Mouse (Mus musculus): ENCODE results near the gene Pskh1. TPM values are rescaled to one million over a fixed set of nuclear protein-coding genes. Genes with fewer than 3 reads are reported as not detected.

Pskh1 gene
- total and polyA plus RNA-seq, 3 experiments = 12.9 to 26.2 TPM; not detected in 1

DNA sequence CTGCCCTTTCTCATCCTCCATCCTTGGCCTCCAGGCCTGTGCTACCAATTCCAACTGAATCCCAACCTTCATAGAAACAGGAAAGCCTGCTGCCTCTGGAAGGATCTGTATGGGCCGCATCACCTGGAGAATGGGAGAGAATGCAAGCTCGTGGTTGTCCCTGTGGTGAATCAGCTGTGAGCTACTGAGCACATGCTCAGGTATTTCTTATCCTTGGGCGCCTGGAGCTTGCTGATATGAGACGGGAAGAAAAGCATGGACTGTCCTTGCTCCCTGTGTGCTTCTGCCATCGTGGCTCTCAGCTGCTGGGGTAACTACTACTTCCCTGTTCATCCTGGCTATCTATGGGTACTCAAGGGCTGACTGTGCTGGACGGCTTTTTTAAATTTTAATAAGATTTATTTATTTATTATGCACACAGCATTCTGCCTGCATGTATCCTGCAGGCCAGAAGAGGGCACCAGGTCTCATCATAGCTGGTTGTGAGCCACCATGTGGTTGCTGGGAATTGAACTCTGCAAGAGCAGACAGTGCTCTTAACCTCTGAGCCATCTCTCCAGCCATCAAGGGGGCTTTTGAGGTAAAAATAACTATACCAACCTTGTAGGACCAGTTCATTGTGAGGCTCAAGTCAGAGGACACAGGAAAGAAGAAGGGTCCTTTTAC lies 33.7 kb upstream of the Pskh1 start:
- peaks cover 11 to 20% of the 10 kb centered on the region in 2 experiments for H3K36me3 ChIP-seq (ENCODE audit: control insufficient read depth in 1 of 2, insufficient read depth in 2 of 2, low read length in 2 of 2)
- TF ChIP-seq POLR2AphosphoS5 (IDR thresholded peaks at IDR 0.05; ENCODE audit: borderline replicate concordance, low read depth, low read length) = no peak
- TF ChIP-seq MYC (IDR thresholded peaks at IDR 0.05; ENCODE audit: low read depth, low read length) = peak; percentile 49; the same call in 1 of the 2 replicates
- no peak for TF ChIP-seq JUND (IDR thresholded peaks at IDR 0.05; ENCODE audit: low read depth, low read length)
- no peak for TF ChIP-seq MEF2A (IDR thresholded peaks at IDR 0.05; ENCODE audit: extremely low read depth, insufficient replicate concordance, low read depth, low read length, poor library complexity, severe bottlenecking)
- peak; percentile 29 to 68 (median 51); a peak in 5 of 6 replicates for TF ChIP-seq CTCF (IDR thresholded peaks at IDR 0.05 in 2 of 3, conservative IDR thresholded peaks at IDR 0.05 in 1 of 3; ENCODE audit: control insufficient read depth in 1 of 3, insufficient read depth in 1 of 3, low read depth in 2 of 3, low read length in 3 of 3, poor library complexity in 1 of 3, severe bottlenecking in 1 of 3)
- no peak for TF ChIP-seq NRF1 (IDR thresholded peaks at IDR 0.05; ENCODE audit: insufficient read depth, low read depth, low read length, poor library complexity, severe bottlenecking)
- no peak for TF ChIP-seq CHD1 (IDR thresholded peaks at IDR 0.05; ENCODE audit: low read depth, low read length)
- TF ChIP-seq HCFC1 (IDR thresholded peaks at IDR 0.05; ENCODE audit: low read depth, low read length) = no peak
- 0 out of 4 replicates have a peak, but pooled peaks of 1 of the 2 experiments have one; percentile 8 for TF ChIP-seq EP300 (IDR thresholded peaks at IDR 0.05; ENCODE audit: low read depth in 1 of 2, low read length in 2 of 2)
- no peak for TF ChIP-seq MAZ (IDR thresholded peaks at IDR 0.05; ENCODE audit: low read depth, low read length)
- peak; percentile 47 for TF ChIP-seq TAL1 (IDR thresholded peaks at IDR 0.05; ENCODE audit: low read length)
- TF ChIP-seq CHD2 (IDR thresholded peaks at IDR 0.05; ENCODE audit: low read length) = no peak
- no peak for TF ChIP-seq MAFK (IDR thresholded peaks at IDR 0.05; ENCODE audit: borderline replicate concordance, low read depth, low read length)
- TF ChIP-seq ZKSCAN1 (IDR thresholded peaks at IDR 0.05; ENCODE audit: low read depth, low read length) = no peak
- peak; percentile 47 for TF ChIP-seq SMC3 (IDR thresholded peaks at IDR 0.05; ENCODE audit: low read depth, low read length)
- 0 out of 2 replicates have a peak, but pooled peaks have one; percentile 14 for TF ChIP-seq TCF12 (IDR thresholded peaks at IDR 0.05; ENCODE audit: low read depth, low read length)
- peak; percentile 66; the same call in 1 of the 2 replicates for TF ChIP-seq MXI1 (IDR thresholded peaks at IDR 0.05; ENCODE audit: low read depth, low read length)
- TF ChIP-seq USF1 (IDR thresholded peaks at IDR 0.05; ENCODE audit: low read depth, low read length) = no peak
- TF ChIP-seq POLR2AphosphoS2 (IDR thresholded peaks at IDR 0.05; ENCODE audit: low read length) = no peak
- TF ChIP-seq GATA1 (IDR thresholded peaks at IDR 0.05; ENCODE audit: low read depth, low read length) = 0 out of 2 replicates have a peak, but pooled peaks have one; percentile 12
- TF ChIP-seq UBTF (IDR thresholded peaks at IDR 0.05; ENCODE audit: borderline replicate concordance, insufficient read depth, low read depth, low read length) = no peak
- no peak for TF ChIP-seq RAD21 (IDR thresholded peaks at IDR 0.05; ENCODE audit: low read depth, low read length)
- TF ChIP-seq ZMIZ1 (IDR thresholded peaks at IDR 0.05; ENCODE audit: low read depth, low read length) = no peak
- TF ChIP-seq USF2 (IDR thresholded peaks at IDR 0.05; ENCODE audit: borderline replicate concordance in 1 of 2, insufficient read depth in 1 of 2, low read depth in 1 of 2, low read length in 2 of 2) = no peak
- TF ChIP-seq NELFE (IDR thresholded peaks at IDR 0.05; ENCODE audit: low read depth, low read length) = no peak
- TF ChIP-seq RCOR1 (IDR thresholded peaks at IDR 0.05; ENCODE audit: low read depth, low read length) = no peak
- TF ChIP-seq BHLHE40 (IDR thresholded peaks at IDR 0.05; ENCODE audit: borderline replicate concordance, low read depth, low read length) = no peak
- no peak for TF ChIP-seq SIN3A (IDR thresholded peaks at IDR 0.05; ENCODE audit: low read length)
- no peak for TF ChIP-seq MYB (IDR thresholded peaks at IDR 0.05; ENCODE audit: low read depth, low read length)
- TF ChIP-seq TBP (IDR thresholded peaks at IDR 0.05; ENCODE audit: low read depth, low read length) = no peak
- no peak for TF ChIP-seq E2F4 (IDR thresholded peaks at IDR 0.05; ENCODE audit: borderline replicate concordance, low read depth, low read length)
- 0 out of 2 replicates have a peak, but pooled peaks have one; percentile 5 for TF ChIP-seq ZC3H11A (IDR thresholded peaks at IDR 0.05; ENCODE audit: low read depth, low read length)
- no peak for TF ChIP-seq ZNF384 (IDR thresholded peaks at IDR 0.05; ENCODE audit: low read depth, low read length)
- TF ChIP-seq GABPA (IDR thresholded peaks at IDR 0.05; ENCODE audit: low read depth, low read length) = no peak
- TF ChIP-seq MAX (IDR thresholded peaks at IDR 0.05; ENCODE audit: low read length) = peak; percentile 47; the same call in 1 of the 2 replicates
- peak; percentile 68; the same call in 1 of the 2 replicates for TF ChIP-seq ETS1 (IDR thresholded peaks at IDR 0.05; ENCODE audit: low read depth, low read length)
- no peaks in the 10 kb centered on the region for H3K27me3 ChIP-seq (ENCODE audit: control insufficient read depth in 1 of 2, insufficient read depth in 2 of 2, low read length in 2 of 2)
- peaks cover 2 to 11% of the 10 kb centered on the region in 2 experiments; a peak in 1 of 4 replicates for H3K4me1 ChIP-seq (ENCODE audit: control insufficient read depth in 1 of 2, insufficient read depth in 2 of 2, low read length in 2 of 2)
- H3K27ac ChIP-seq (ENCODE audit: control insufficient read depth, low read depth, low read length) = no peak overlapping the region
- peaks cover 61% of the 10 kb centered on the region for H3K79me2 ChIP-seq (ENCODE audit: control insufficient read depth, insufficient read depth, low read length, poor library complexity)
- DNase-seq (ENCODE audit: low read depth, low spot score) = peak; percentile 63
- no peaks in the 10 kb centered on the region for H3K9me3 ChIP-seq (replicated peaks; ENCODE audit: insufficient read depth, low read length)
- H3K9ac ChIP-seq (ENCODE audit: control insufficient read depth, low read depth, low read length, poor library complexity, severe bottlenecking) = no peak overlapping the region
- H3K4me3 ChIP-seq (ENCODE audit: control insufficient read depth in 1 of 2, insufficient read depth in 1 of 2, low read depth in 2 of 2, low read length in 2 of 2) = no peak overlapping the region

Data from MEL (cell line).